Mouse (Mus musculus) brown adipose tissue, adult 24 weeks (tissue): ENCODE measurements around the gene Drg2. TPM values are rescaled to one million over a fixed set of nuclear protein-coding genes. Genes with fewer than 3 reads are reported as not detected.

Experiments
- H3K27ac ChIP-seq: fragments of 200-500 bp; replicated peaks from 2 replicates; pipeline ENCODE4 v1.5.1; 2012; ENCODE audit warnings: low read depth, mild to moderate bottlenecking, low read length
- H3K4me1 ChIP-seq: fragments of 200-500 bp; 2 replicates; pipeline ENCODE4 v1.6.1; 2012; ENCODE audit warnings: low read length, mixed read lengths; ENCODE audit not compliant: control insufficient read depth, insufficient read depth, insufficient read length
- H3K4me3 ChIP-seq: fragments of 200-500 bp; 2 replicates; pipeline ENCODE4 v1.5.1; 2012; ENCODE audit warnings: low read depth, mild to moderate bottlenecking, low read length, moderate library complexity; ENCODE audit not compliant: insufficient read depth
- polyA plus RNA-seq: library from polyadenylated mRNA; stranded (reverse); fragments of >200 nt; gene quantifications from 2 replicates; pipeline ENCODE4 v1.2.4, GENCODE M21; 2012; ENCODE audit not compliant: missing spikeins, insufficient read depth, insufficient read length

The Drg2 gene
- polyA plus RNA-seq: 39.2 and 42.3 TPM in 2 replicates

- H3K4me3 ChIP-seq: peak within 1 kb of the TSS; percentile 82
- peak within 1 kb of the TSS; percentile 33; the same call in 1 of the 2 replicates for H3K27ac ChIP-seq
- H3K4me1 ChIP-seq: no peaks in the 10 kb centered on the region; the same call in 1 of the 2 replicates
These were observed at the start of gene Drg2 for GRCm38 (mm10) chr11:60454080-60454744. TSS of gene Drg2 (plus strand) at chr11:60454591.

- Histone ChIP-seq H3K27ac (no peak overlapping the region), H3K4me3 (no peak overlapping the region), H3K4me1 (peaks cover 4% of the 10 kb centered on the region)
These were observed 47.8 kb upstream of the Drg2 start for GRCm38 (mm10) chr11:60406606-60407005.

GRCm38 (mm10) chr11:60412173-60412572 lies 42.2 kb upstream of the Drg2 start:
- Histone ChIP-seq H3K4me3 (no peak overlapping the region), H3K27ac (no peak overlapping the region), H3K4me1 (peaks cover 4% of the 10 kb centered on the region)

GRCm38 (mm10) chr11:60412921-60413320 lies 41.5 kb upstream of the Drg2 start:
- no peak overlapping the region for H3K27ac ChIP-seq

GRCm38 (mm10) chr11:60416590-60416962 lies 37.8 kb upstream of the Drg2 start:
- Histone ChIP-seq H3K4me3 (peak overlapping the region; percentile 90), H3K4me1 (peaks cover 4% of the 10 kb centered on the region), H3K27ac (peak overlapping the region; percentile 96)

More at GRCm38 (mm10) chr11:60412921-60413320, 41.5 kb upstream of the Drg2 start:
- Histone ChIP-seq H3K4me1 (peaks cover 4% of the 10 kb centered on the region), H3K4me3 (no peak overlapping the region)

- H3K27ac ChIP-seq: peak within 1 kb of the TSS; percentile 96
- H3K4me1 ChIP-seq: peaks cover 4% of the 10 kb centered on the region
- peak within 1 kb of the TSS; percentile 90 for H3K4me3 ChIP-seq
These were observed 37.3 kb upstream of the Drg2 start, which contains the start of gene Gid4 for GRCm38 (mm10) chr11:60416963-60417716. TSS of gene Gid4 (plus strand) at chr11:60417145.

- Histone ChIP-seq H3K27ac (peak within 1 kb of the TSS; percentile 46), H3K4me1 (peaks cover 4% of the 10 kb centered on the region), H3K4me3 (peak within 1 kb of the TSS; percentile 89)
These were observed 36.5 kb upstream of the Drg2 start, which contains the start of gene Atpaf2 for GRCm38 (mm10) chr11:60417717-60418472. TSS of gene Atpaf2 (minus strand) at chr11:60418457.

GRCm38 (mm10) chr11:60418473-60418803 lies 36.0 kb upstream of the Drg2 start:
- Histone ChIP-seq H3K4me3 (peak overlapping the region; percentile 89), H3K27ac (no peak overlapping the region), H3K4me1 (peaks cover 4% of the 10 kb centered on the region)

- no peak overlapping the region for H3K4me3 ChIP-seq
- no peak overlapping the region for H3K27ac ChIP-seq
- no peaks in the 10 kb centered on the region for H3K4me1 ChIP-seq
These were observed 32.2 kb upstream of the Drg2 start for GRCm38 (mm10) chr11:60422046-60422668.

- H3K4me3 ChIP-seq: no peak overlapping the region
- no peaks in the 10 kb centered on the region for H3K4me1 ChIP-seq
- H3K27ac ChIP-seq: no peak overlapping the region
These were observed 31.4 kb upstream of the Drg2 start for GRCm38 (mm10) chr11:60423006-60423405.

GRCm38 (mm10) chr11:60426417-60426816 lies 28.0 kb upstream of the Drg2 start:
- H3K4me1 ChIP-seq: no peaks in the 10 kb centered on the region
- no peak overlapping the region for H3K27ac ChIP-seq
- H3K4me3 ChIP-seq: no peak overlapping the region

GRCm38 (mm10) chr11:60427628-60428027 lies 26.8 kb upstream of the Drg2 start:
- no peak overlapping the region for H3K4me3 ChIP-seq
- H3K27ac ChIP-seq: no peak overlapping the region
- H3K4me1 ChIP-seq: no peaks in the 10 kb centered on the region

GRCm38 (mm10) chr11:60433501-60433900 lies 20.9 kb upstream of the Drg2 start:
- no peaks in the 10 kb centered on the region for H3K4me1 ChIP-seq
- H3K4me3 ChIP-seq: no peak overlapping the region
- no peak overlapping the region for H3K27ac ChIP-seq

GRCm38 (mm10) chr11:60435133-60435532 lies 19.3 kb upstream of the Drg2 start:
- H3K27ac ChIP-seq: no peak overlapping the region

GRCm38 (mm10) chr11:60436618-60437017 lies 17.8 kb upstream of the Drg2 start:
- Histone ChIP-seq H3K4me1 (no peaks in the 10 kb centered on the region), H3K27ac (no peak overlapping the region), H3K4me3 (no peak overlapping the region)

More at GRCm38 (mm10) chr11:60435133-60435532, 19.3 kb upstream of the Drg2 start:
- no peaks in the 10 kb centered on the region for H3K4me1 ChIP-seq
- H3K4me3 ChIP-seq: no peak overlapping the region
